Mouse (Mus musculus): ENCODE data around the gene Fam189b. TPM values are rescaled to one million over a fixed set of nuclear protein-coding genes. Genes with fewer than 3 reads are reported as not detected.

Fam189b gene
- polyA plus RNA-seq (2015; fragmentation: Nextera tagmentation; extraction: Ambion mirVana) = 34.0 and 35.2 TPM in 2 replicates

- Histone ChIP-seq H3K9ac (peak within 1 kb of the TSS; percentile 85), H3K4me2 (replicated peaks) (peak within 1 kb of the TSS; percentile 95), H3K27me3 (no peaks in the 10 kb centered on the region), H3K4me3 (peak within 1 kb of the TSS; percentile 71), H3K27ac (peak within 1 kb of the TSS; percentile 88), H3K36me3 (peaks cover 59% of the 10 kb centered on the region), H3K4me1 (peaks cover 38% of the 10 kb centered on the region), H3K9me3 (no peaks in the 10 kb centered on the region)
- peak; percentile 92 for ATAC-seq (ENCODE audit: low FRiP score, low read depth)
- 6% methylated on average over 39 of the region's 39 CpGs for WGBS
These were observed at the start of gene Fam189b for GRCm38 (mm10) chr3:89183058-89183958. Fam189b (plus strand) TSS chr3:89183143.

DNA sequence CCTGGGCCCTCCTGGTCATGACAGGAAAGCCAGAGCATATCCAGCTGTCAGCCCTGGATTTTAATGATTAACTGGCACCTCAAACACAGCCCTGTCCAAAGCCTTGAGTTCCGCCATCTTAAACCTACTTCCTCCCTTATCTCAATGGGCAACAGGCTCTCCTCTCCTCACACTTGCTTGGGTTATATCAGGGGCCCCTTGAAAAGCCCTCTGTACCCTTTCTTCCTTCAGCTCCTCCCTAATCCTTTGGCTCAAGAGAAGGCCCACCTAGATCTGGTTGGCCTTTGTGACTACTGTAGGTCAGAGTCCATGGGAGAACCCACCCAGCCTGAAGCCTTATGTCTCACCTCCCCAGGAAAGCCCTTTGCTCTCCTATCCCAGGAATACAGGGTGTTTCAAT lies 49.2 kb upstream of the Fam189b start:
- Histone ChIP-seq H3K27ac (no peak overlapping the region), H3K4me3 (no peak overlapping the region), H3K27me3 (peaks cover 16% of the 10 kb centered on the region; the same call in 1 of the 2 replicates), H3K4me2 (replicated peaks) (no peak overlapping the region), H3K9ac (no peak overlapping the region), H3K9me3 (no peaks in the 10 kb centered on the region), H3K36me3 (no peaks in the 10 kb centered on the region), H3K4me1 (no peaks in the 10 kb centered on the region)
- WGBS = 83% methylated on average over 1 of the region's 1 CpGs
- no peak for ATAC-seq (ENCODE audit: low FRiP score, low read depth)

DNA sequence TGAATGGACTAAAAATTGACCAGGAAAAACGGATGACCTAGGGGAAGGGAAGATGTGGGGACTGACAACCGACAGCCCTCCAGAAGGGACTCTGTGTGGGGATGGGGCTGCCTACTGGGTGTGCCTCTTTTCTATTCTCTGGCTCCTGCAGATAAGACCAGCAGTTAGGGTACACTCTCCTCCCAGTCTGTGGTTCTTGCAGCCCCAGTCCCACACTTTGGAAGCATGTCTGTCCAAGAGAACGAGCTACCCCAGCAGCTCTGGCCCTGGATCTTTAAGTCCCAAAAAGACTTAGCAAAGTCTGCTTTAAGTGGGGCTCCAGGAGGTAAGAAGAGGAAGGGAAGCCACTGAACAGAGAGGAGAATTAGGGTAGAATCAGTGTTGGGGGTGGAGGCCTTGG lies 47.0 kb upstream of the Fam189b start, which contains the start of gene Pklr:
Gene Pklr (plus strand): TSS at position 185 of the 400 bp plus-strand sequence.
- no peak for ATAC-seq (ENCODE audit: low FRiP score, low read depth)
- Histone ChIP-seq H3K9ac (no peak within 1 kb of the TSS), H3K4me1 (no peaks in the 10 kb centered on the region), H3K27ac (no peak within 1 kb of the TSS), H3K9me3 (no peaks in the 10 kb centered on the region), H3K36me3 (no peaks in the 10 kb centered on the region), H3K4me3 (no peak within 1 kb of the TSS), H3K4me2 (replicated peaks) (no peak within 1 kb of the TSS), H3K27me3 (peaks cover 16% of the 10 kb centered on the region; the same call in 1 of the 2 replicates)
- 61% methylated on average over 3 of the region's 3 CpGs for WGBS

- Histone ChIP-seq H3K9me3 (no peaks in the 10 kb centered on the region), H3K4me3 (no peak overlapping the region), H3K36me3 (no peaks in the 10 kb centered on the region), H3K9ac (no peak overlapping the region), H3K4me1 (no peaks in the 10 kb centered on the region), H3K27me3 (peaks cover 16% of the 10 kb centered on the region; the same call in 1 of the 2 replicates), H3K27ac (no peak overlapping the region), H3K4me2 (replicated peaks) (no peak overlapping the region)
- no peak for ATAC-seq (ENCODE audit: low FRiP score, low read depth)
- 44% methylated on average over 9 of the region's 9 CpGs for WGBS
These were observed 46.6 kb upstream of the Fam189b start for GRCm38 (mm10) chr3:89136365-89136764.

DNA sequence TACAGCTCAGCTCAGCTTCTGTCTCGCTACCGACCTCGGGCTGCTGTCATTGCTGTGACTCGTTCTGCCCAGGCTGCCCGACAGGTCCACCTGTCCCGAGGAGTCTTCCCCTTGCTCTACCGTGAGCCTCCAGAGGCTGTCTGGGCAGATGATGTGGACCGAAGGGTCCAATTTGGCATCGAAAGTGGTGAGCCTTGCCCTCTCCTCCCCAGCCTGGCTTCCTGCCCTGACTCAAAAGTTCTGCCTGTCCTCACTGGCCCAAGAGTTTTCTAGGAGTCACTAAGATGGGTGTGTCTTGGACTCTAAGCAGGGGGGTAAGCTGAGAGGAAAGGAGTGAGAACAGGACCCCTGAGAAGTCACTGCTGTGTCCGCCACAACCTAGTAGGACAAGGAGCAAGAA lies 38.1 kb upstream of the Fam189b start:
- ATAC-seq (ENCODE audit: low FRiP score, low read depth) = no peak
- WGBS = 61% methylated on average over 10 of the region's 10 CpGs
- no peak overlapping the region for H3K9ac ChIP-seq
- H3K4me1 ChIP-seq = peaks cover 7% of the 10 kb centered on the region
- H3K36me3 ChIP-seq = no peaks in the 10 kb centered on the region
- H3K4me2 ChIP-seq (replicated peaks) = no peak overlapping the region
- H3K4me3 ChIP-seq = no peak overlapping the region
- no peaks in the 10 kb centered on the region for H3K9me3 ChIP-seq
- peaks cover 43% of the 10 kb centered on the region for H3K27me3 ChIP-seq
- H3K27ac ChIP-seq = no peak overlapping the region

DNA sequence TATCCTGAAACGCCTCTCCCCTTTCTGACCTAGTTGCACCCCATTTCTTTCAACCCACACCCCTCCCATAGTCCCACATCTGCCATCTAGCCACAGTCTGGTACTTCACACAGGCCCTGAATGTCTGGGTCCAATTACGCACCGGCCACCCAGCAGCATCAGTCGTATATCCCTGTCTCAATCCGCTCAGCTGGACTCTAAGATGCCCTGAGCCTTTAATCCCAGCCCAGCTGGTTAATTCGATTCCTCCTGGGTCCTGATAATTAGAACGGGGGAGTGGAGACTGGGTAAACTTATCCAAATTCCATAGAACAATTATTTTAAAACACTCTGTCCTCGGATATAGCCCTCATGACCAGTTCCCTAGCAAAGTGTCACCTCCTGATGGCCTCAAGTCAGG lies 37.4 kb upstream of the Fam189b start:
- ATAC-seq (ENCODE audit: low FRiP score, low read depth) = no peak
- H3K4me2 ChIP-seq (replicated peaks) = no peak overlapping the region
- H3K4me3 ChIP-seq = no peak overlapping the region
- WGBS = 15% methylated on average over 8 of the region's 8 CpGs
- H3K9ac ChIP-seq = no peak overlapping the region
- peaks cover 50% of the 10 kb centered on the region for H3K27me3 ChIP-seq
- H3K27ac ChIP-seq = no peak overlapping the region
- peaks cover 7% of the 10 kb centered on the region for H3K4me1 ChIP-seq
- H3K9me3 ChIP-seq = no peaks in the 10 kb centered on the region
- H3K36me3 ChIP-seq = no peaks in the 10 kb centered on the region

DNA sequence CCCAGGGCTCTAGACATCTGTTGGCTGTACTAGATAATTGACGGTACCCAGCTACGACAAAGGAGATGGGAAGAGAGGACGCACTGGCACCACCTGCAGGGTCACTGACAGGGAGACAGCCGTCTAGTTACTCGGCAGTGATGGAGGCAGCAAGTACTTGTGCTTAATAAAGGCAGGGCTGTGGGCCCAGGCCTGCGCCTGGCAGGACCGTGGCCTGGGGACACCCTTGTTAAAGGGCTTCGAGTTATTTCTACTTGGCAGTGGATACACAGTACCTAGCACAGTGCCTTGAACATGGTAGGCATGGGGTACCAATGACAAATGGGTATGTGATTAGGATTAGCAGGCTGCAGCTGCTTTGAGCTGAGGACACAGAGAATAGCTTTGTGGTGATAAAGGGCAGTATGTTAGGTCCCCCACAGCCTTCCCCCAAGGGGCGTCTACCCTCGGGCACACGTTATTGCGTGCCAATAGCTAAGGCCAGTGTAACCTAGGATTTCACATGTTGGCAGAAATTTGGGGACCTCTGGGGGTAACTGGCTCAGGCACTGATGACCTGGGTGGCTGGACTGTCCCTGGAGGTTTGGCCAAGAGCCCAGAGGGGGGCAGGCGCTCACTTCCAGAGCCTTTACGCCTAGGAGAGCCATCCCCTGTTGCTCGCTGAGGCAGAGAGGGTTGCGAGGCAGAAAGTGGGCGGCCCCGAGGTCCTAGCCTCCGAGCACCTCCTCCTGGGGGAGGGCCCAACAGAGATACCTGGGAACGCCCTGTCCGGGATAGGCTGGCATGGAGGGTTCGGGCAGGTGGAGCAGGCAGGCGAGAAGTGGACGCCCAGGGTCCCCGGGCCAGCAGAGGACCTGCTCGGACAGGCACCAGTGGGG lies 35.6 kb upstream of the Fam189b start:
- Histone ChIP-seq H3K27me3 (peaks cover 65% of the 10 kb centered on the region), H3K4me2 (replicated peaks) (peak overlapping the region; percentile 63), H3K4me1 (peaks cover 7% of the 10 kb centered on the region), H3K27ac (no peak overlapping the region), H3K36me3 (no peaks in the 10 kb centered on the region), H3K9ac (peak overlapping the region; percentile 55), H3K9me3 (no peaks in the 10 kb centered on the region), H3K4me3 (peak overlapping the region; percentile 35)
- ATAC-seq (ENCODE audit: low FRiP score, low read depth) = peak; percentile 53; the same call in 1 of the 2 replicates
- WGBS = 23% methylated on average over 26 of the region's 26 CpGs

- no peak overlapping the region for H3K27ac ChIP-seq
- 5% methylated on average over 15 of the region's 15 CpGs for WGBS
- peaks cover 71% of the 10 kb centered on the region for H3K27me3 ChIP-seq
- no peak for ATAC-seq (ENCODE audit: low FRiP score, low read depth)
- H3K4me2 ChIP-seq (replicated peaks) = peak overlapping the region; percentile 63
- no peaks in the 10 kb centered on the region for H3K9me3 ChIP-seq
- no peaks in the 10 kb centered on the region for H3K36me3 ChIP-seq
- H3K9ac ChIP-seq = peak overlapping the region; percentile 55
- peaks cover 7% of the 10 kb centered on the region for H3K4me1 ChIP-seq
- peak overlapping the region; percentile 35 for H3K4me3 ChIP-seq
These were observed 35.0 kb upstream of the Fam189b start for GRCm38 (mm10) chr3:89147979-89148311.

GRCm38 (mm10) chr3:89148567-89148966 lies 34.4 kb upstream of the Fam189b start:
- Histone ChIP-seq H3K27ac (no peak overlapping the region), H3K4me2 (replicated peaks) (peak overlapping the region; percentile 63; the same call in 1 of the 2 replicates), H3K4me1 (peaks cover 7% of the 10 kb centered on the region), H3K9me3 (no peaks in the 10 kb centered on the region), H3K27me3 (peaks cover 72% of the 10 kb centered on the region), H3K36me3 (no peaks in the 10 kb centered on the region), H3K9ac (no peak overlapping the region), H3K4me3 (no peak overlapping the region)
- WGBS = 73% methylated on average over 14 of the region's 14 CpGs
- ATAC-seq (ENCODE audit: low FRiP score, low read depth) = no peak

- Histone ChIP-seq H3K4me3 (no peak overlapping the region), H3K36me3 (no peaks in the 10 kb centered on the region), H3K4me1 (peaks cover 7% of the 10 kb centered on the region), H3K9me3 (no peaks in the 10 kb centered on the region), H3K27ac (no peak overlapping the region), H3K27me3 (peaks cover 57% of the 10 kb centered on the region), H3K9ac (no peak overlapping the region), H3K4me2 (replicated peaks) (no peak overlapping the region)
- no peak for ATAC-seq (ENCODE audit: low FRiP score, low read depth)
- 41% methylated on average over 17 of the region's 17 CpGs for WGBS
These were observed 30.7 kb upstream of the Fam189b start for GRCm38 (mm10) chr3:89152084-89152835.

- no peak for ATAC-seq (ENCODE audit: low FRiP score, low read depth)
- 85% methylated on average over 8 of the region's 8 CpGs for WGBS
These were observed 26.0 kb upstream of the Fam189b start for GRCm38 (mm10) chr3:89156951-89157350.

More at GRCm38 (mm10) chr3:89156951-89157350, 26.0 kb upstream of the Fam189b start:
- Histone ChIP-seq H3K36me3 (no peaks in the 10 kb centered on the region), H3K4me2 (replicated peaks) (no peak overlapping the region), H3K9ac (no peak overlapping the region), H3K4me3 (no peak overlapping the region), H3K27me3 (peaks cover 40% of the 10 kb centered on the region), H3K4me1 (peaks cover 20% of the 10 kb centered on the region), H3K27ac (no peak overlapping the region), H3K9me3 (no peaks in the 10 kb centered on the region)
